Mouse (Mus musculus) lung, embryonic 15.5 days (tissue): ENCODE measurements around the gene Nucks1. TPM values are rescaled to one million over a fixed set of nuclear protein-coding genes. Genes with fewer than 3 reads are reported as not detected.

Experiments
- ATAC-seq: fragments of 200-750 bp; cut with Nextera tagmentation; 2 replicates; pipeline ENCODE4 v1.8.0; 2017; ENCODE audit warnings: moderate number of reproducible peaks, borderline replicate concordance; ENCODE audit not compliant: low FRiP score, low TSS enrichment; ENCODE audit errors: extremely low read depth
- H3K27ac ChIP-seq: fragments of 300-500 bp; sonication (generic); 2 replicates; pipeline ENCODE4 v1.5.1; 2015; ENCODE audit warnings: moderate library complexity, mild to moderate bottlenecking, inconsistent platforms
- H3K27me3 ChIP-seq: fragments of 300-500 bp; sonication (generic); 2 replicates; pipeline ENCODE4 v1.6.1; 2015; ENCODE audit warnings: inconsistent platforms
- H3K36me3 ChIP-seq: fragments of 300-500 bp; sonication (generic); 2 replicates; pipeline ENCODE4 v1.6.1; 2015; ENCODE audit warnings: inconsistent platforms
- H3K4me1 ChIP-seq: fragments of 300-500 bp; sonication (generic); 2 replicates; pipeline ENCODE4 v1.6.1; 2015; ENCODE audit warnings: inconsistent platforms
- H3K4me2 ChIP-seq: fragments of 300-500 bp; sonication (generic); 2 replicates; pipeline ENCODE4 v1.6.1; 2015; ENCODE audit warnings: inconsistent platforms, mild to moderate bottlenecking, moderate library complexity
- H3K4me3 ChIP-seq: fragments of 300-500 bp; sonication (generic); 2 replicates; pipeline ENCODE4 v1.5.1; 2015; ENCODE audit warnings: mild to moderate bottlenecking, inconsistent platforms
- H3K9ac ChIP-seq: fragments of 300-500 bp; sonication (generic); 2 replicates; pipeline ENCODE4 v1.6.1; 2015; ENCODE audit warnings: inconsistent platforms
- H3K9me3 ChIP-seq: fragments of 300-500 bp; sonication (generic); 2 replicates; pipeline ENCODE4 v1.6.1; 2016; ENCODE audit warnings: inconsistent platforms
- WGBS: fragments of 180-500 bp; shearing (Covaris S2); methylation state at CpG from one replicate; pipeline ENCODE4 v1.1.7; 2015; 5-methylcytosine and 5-hydroxymethylcytosine counted together
- polyA plus RNA-seq: library from polyadenylated mRNA; unstranded; fragments of >200 nt; fragmentation: Nextera tagmentation; extraction: Ambion mirVana; gene quantifications from 2 replicates; pipeline ENCODE4 v1.2.1, GENCODE M21; 2015

The Nucks1 gene
- polyA plus RNA-seq: 80.3 and 86.7 TPM in 2 replicates

DNA sequence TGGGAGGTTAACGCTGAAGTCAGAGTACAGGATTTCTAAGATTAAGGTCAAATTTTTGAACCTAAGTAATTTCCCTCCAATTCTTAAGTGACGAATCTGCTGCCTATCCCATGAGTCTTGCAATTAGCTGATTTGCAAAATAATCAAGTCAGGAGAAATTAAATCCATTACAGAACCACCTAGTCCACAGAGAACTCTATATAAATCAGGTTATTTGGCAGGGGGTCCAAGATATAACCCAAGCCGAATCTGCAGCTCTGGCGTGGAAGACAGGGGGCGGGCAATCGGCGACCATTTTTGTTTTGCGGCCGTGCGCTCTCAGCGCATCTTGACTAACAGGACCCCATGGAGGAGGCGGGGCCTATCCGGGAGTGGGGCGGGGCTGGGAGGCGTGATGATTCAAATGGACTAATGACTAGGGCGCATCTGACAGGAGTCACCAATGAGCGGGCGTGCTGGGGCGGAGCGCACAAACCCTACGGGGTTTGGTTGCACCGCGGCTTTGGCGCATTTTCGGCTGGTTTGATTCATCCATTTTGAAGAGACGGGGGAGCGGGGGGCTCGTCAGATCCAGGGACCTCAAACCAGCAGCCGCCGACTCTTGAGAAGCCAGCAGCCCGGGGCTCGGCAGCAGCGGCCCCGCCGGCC, at the start of gene Nucks1:
TSS of gene Nucks1 (plus strand) at position 534 of the 648 bp plus-strand sequence.
- Histone ChIP-seq H3K4me3 (peak within 1 kb of the TSS; percentile 66), H3K27ac (peak within 1 kb of the TSS; percentile 98), H3K4me1 (peaks cover 17% of the 10 kb centered on the region), H3K36me3 (0 out of 2 replicates have a peak, but pooled peaks cover 2% of the 10 kb centered on the region), H3K27me3 (peaks cover 12% of the 10 kb centered on the region), H3K9ac (peak within 1 kb of the TSS; percentile 83), H3K4me2 (peak within 1 kb of the TSS; percentile 71), H3K9me3 (no peaks in the 10 kb centered on the region)
- WGBS: under 1% methylated on average over 35 of the region's 35 CpGs
- peak; percentile 99 for ATAC-seq

GRCm38 (mm10) chr1:131861811-131862210, 48.5 kb upstream of the Nucks1 start:
- no peak for ATAC-seq
- WGBS: 77% methylated on average over 4 of the region's 4 CpGs

DNA sequence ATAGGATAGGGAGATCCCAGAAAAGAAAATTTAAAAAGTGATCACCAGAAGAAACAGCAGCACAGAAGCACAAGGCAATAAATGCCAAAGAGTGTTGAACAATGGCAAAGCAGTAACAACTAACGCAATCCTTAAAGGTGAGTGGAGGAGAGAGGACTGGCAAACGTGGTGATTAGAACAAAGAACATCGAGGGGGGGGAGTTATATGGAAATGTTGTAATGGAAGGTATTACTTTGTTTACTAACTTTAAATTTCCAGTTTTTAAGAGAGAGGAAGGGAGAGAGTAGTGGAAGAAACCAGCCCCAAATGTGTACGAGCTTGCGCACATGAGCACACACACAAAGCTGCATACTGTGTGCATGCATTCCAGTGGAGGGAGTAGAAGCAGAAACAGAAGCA, 44.7 kb upstream of the Nucks1 start:
- ATAC-seq: no peak
- H3K4me3 ChIP-seq: no peak overlapping the region
- no peaks in the 10 kb centered on the region for H3K27me3 ChIP-seq
- H3K9me3 ChIP-seq: no peaks in the 10 kb centered on the region
- WGBS: 79% methylated on average over 5 of the region's 5 CpGs
- H3K9ac ChIP-seq: no peak overlapping the region
- no peaks in the 10 kb centered on the region for H3K36me3 ChIP-seq
- no peak overlapping the region for H3K4me2 ChIP-seq
- H3K27ac ChIP-seq: no peak overlapping the region
- H3K4me1 ChIP-seq: no peaks in the 10 kb centered on the region

More at GRCm38 (mm10) chr1:131861811-131862210, 48.5 kb upstream of the Nucks1 start:
- Histone ChIP-seq H3K4me3 (no peak overlapping the region), H3K4me1 (no peaks in the 10 kb centered on the region), H3K4me2 (no peak overlapping the region), H3K27me3 (no peaks in the 10 kb centered on the region), H3K36me3 (no peaks in the 10 kb centered on the region), H3K27ac (no peak overlapping the region), H3K9ac (no peak overlapping the region), H3K9me3 (no peaks in the 10 kb centered on the region)

GRCm38 (mm10) chr1:131866304-131866999, 43.9 kb upstream of the Nucks1 start:
- no peaks in the 10 kb centered on the region for H3K9me3 ChIP-seq
- no peak overlapping the region for H3K9ac ChIP-seq
- no peaks in the 10 kb centered on the region for H3K27me3 ChIP-seq
- peak overlapping the region; percentile 74; the same call in 1 of the 2 replicates for H3K4me3 ChIP-seq
- H3K4me2 ChIP-seq: peak overlapping the region; percentile 90; the same call in 1 of the 2 replicates
- ATAC-seq: no peak
- no peak overlapping the region for H3K27ac ChIP-seq
- H3K4me1 ChIP-seq: no peaks in the 10 kb centered on the region
- WGBS: 67% methylated on average over 6 of the region's 6 CpGs
- no peaks in the 10 kb centered on the region for H3K36me3 ChIP-seq

DNA sequence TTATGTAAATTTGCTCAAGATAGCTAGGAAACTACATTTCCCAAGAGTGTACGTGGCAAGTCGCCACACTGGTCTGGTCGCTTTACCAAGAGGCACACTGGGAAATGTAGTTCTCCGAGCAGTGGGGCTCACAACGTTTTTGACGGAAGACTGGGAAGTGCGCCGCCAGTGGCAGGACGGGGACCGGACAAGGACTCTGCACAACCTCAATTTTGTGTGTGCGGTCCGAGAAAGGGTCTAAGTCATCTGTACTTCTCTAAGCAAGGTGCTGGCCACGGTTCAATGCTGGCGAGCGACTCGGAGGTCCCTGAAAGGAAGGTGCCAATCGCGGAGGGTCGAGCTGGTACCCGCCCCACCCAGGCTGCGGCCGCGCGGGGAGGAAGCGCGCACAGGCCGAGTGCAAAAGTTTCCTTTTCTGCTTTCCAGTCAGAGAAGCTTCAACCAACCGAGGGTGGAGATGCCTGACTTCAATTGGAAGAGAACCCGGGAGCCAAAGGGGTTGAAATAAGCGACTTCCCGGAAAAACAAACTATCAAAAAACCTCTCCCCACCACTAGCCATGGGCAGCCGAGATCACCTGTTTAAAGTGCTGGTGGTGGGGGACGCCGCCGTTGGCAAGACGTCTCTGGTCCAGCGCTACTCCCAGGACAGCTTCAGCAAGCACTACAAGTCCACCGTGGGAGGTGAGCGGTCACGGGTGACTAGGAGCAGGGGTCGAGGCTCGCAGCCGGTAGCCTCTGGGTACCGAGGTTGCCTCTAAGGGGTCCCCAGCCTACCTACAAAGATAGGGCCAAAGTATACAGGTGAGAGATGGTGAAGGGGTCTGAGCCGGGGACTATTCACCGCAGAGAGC, 43.0 kb upstream of the Nucks1 start, which contains the start of gene Rab29:
TSS of gene Rab29 (plus strand) at position 132 of the 853 bp plus-strand sequence.
- WGBS: 1% methylated on average over 46 of the region's 46 CpGs
- peak within 1 kb of the TSS; percentile 53 for H3K9ac ChIP-seq
- H3K36me3 ChIP-seq: no peaks in the 10 kb centered on the region
- ATAC-seq: peak; percentile 96
- peak within 1 kb of the TSS; percentile 90 for H3K4me2 ChIP-seq
- no peaks in the 10 kb centered on the region for H3K9me3 ChIP-seq
- peak within 1 kb of the TSS; percentile 74 for H3K4me3 ChIP-seq
- no peaks in the 10 kb centered on the region for H3K4me1 ChIP-seq
- H3K27ac ChIP-seq: no peak within 1 kb of the TSS
- no peaks in the 10 kb centered on the region for H3K27me3 ChIP-seq

- H3K9me3 ChIP-seq: no peaks in the 10 kb centered on the region
- no peaks in the 10 kb centered on the region for H3K4me1 ChIP-seq
- H3K27me3 ChIP-seq: no peaks in the 10 kb centered on the region
- ATAC-seq: no peak
- H3K4me2 ChIP-seq: peak overlapping the region; percentile 90
- H3K4me3 ChIP-seq: peak overlapping the region; percentile 74
- H3K27ac ChIP-seq: no peak overlapping the region
- H3K9ac ChIP-seq: peak overlapping the region; percentile 53
- H3K36me3 ChIP-seq: no peaks in the 10 kb centered on the region
- WGBS: 11% methylated on average over 10 of the region's 10 CpGs
Observed at GRCm38 (mm10) chr1:131867946-131868290, 42.4 kb upstream of the Nucks1 start.

GRCm38 (mm10) chr1:131869561-131869960, 40.8 kb upstream of the Nucks1 start:
- Histone ChIP-seq H3K36me3 (no peaks in the 10 kb centered on the region), H3K27me3 (no peaks in the 10 kb centered on the region), H3K9ac (no peak overlapping the region), H3K4me2 (no peak overlapping the region), H3K4me3 (no peak overlapping the region), H3K9me3 (no peaks in the 10 kb centered on the region), H3K4me1 (no peaks in the 10 kb centered on the region), H3K27ac (no peak overlapping the region)
- no peak for ATAC-seq
- WGBS: 69% methylated on average over 2 of the region's 2 CpGs

DNA sequence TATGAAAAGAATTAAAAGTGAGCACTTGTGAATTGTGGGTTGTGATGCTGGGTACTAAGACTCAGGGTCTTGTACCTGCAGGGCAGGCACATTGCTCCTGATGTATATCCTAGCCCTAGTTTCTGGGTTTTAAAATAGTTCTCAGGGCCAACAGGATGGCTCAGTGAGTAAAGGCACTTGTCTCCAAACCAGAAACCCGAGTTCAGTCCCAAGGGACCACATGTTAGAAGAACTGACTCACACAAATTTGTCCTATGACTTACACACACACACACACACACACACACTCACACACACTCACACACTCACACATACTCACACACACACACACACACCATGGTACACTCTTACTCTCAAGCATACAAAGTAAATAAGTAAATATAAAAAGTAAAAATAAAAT, 37.5 kb upstream of the Nucks1 start:
- Histone ChIP-seq H3K4me1 (no peaks in the 10 kb centered on the region), H3K9me3 (no peaks in the 10 kb centered on the region), H3K9ac (no peak overlapping the region), H3K4me2 (no peak overlapping the region), H3K36me3 (no peaks in the 10 kb centered on the region), H3K27me3 (no peaks in the 10 kb centered on the region), H3K4me3 (no peak overlapping the region), H3K27ac (no peak overlapping the region)
- no peak for ATAC-seq
- 70% methylated on average over 1 of the region's 1 CpGs for WGBS

- 67% methylated on average over 2 of the region's 2 CpGs for WGBS
- H3K27ac ChIP-seq: no peak overlapping the region
Observed at GRCm38 (mm10) chr1:131879816-131880215, 30.5 kb upstream of the Nucks1 start.

DNA sequence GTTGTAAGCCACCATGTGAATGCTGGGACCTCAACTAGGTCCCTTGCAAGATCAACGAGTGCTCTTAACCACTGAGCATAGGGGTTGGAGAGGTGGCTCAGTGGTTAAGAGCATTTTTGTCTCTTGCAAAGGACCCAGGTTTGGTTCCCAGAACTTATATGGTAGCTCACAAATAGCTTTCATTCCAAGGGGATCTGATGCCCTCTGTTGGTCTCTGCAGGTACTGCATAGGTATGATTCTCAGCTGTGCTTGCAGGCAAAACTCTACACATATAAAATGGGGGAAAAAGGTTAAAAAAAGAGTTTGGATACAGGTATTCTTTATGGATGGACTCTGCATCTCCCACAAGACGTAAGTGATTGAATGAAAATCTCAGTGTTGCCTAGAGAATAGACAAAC, 27.5 kb upstream of the Nucks1 start:
- ATAC-seq: no peak
- H3K4me3 ChIP-seq: no peak overlapping the region
- H3K4me2 ChIP-seq: no peak overlapping the region
- H3K27ac ChIP-seq: no peak overlapping the region
- H3K27me3 ChIP-seq: no peaks in the 10 kb centered on the region
- H3K9me3 ChIP-seq: no peaks in the 10 kb centered on the region
- 55% methylated on average over 2 of the region's 2 CpGs for WGBS
- H3K36me3 ChIP-seq: no peaks in the 10 kb centered on the region
- H3K4me1 ChIP-seq: no peaks in the 10 kb centered on the region
- no peak overlapping the region for H3K9ac ChIP-seq

More at GRCm38 (mm10) chr1:131879816-131880215, 30.5 kb upstream of the Nucks1 start:
- no peak overlapping the region for H3K9ac ChIP-seq
- H3K36me3 ChIP-seq: no peaks in the 10 kb centered on the region
- H3K27me3 ChIP-seq: no peaks in the 10 kb centered on the region
- H3K9me3 ChIP-seq: no peaks in the 10 kb centered on the region
- no peak overlapping the region for H3K4me2 ChIP-seq
- no peak overlapping the region for H3K4me3 ChIP-seq
- H3K4me1 ChIP-seq: no peaks in the 10 kb centered on the region
- ATAC-seq: no peak

DNA sequence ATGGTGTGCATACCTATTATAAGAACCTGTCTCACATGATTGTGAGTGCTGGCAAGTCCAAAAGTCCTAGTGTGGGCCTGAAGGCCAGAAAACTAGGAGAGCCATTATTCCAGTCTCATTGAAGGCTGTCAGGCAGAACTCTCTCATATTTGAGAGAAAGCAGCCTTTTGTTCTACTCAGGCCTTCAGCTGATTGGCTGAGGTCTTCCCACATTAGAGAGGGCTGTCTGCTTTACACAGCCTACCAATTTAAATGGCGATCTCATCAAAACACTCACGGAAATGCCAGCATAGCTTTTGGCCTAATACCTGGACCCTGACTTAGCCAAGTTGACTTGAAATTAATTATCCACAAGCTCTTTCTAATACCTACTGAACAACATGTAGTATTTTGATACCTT, 24.2 kb upstream of the Nucks1 start:
- ATAC-seq: no peak
- H3K27ac ChIP-seq: no peak overlapping the region
- no peaks in the 10 kb centered on the region for H3K36me3 ChIP-seq
- H3K4me1 ChIP-seq: no peaks in the 10 kb centered on the region
- no peak overlapping the region for H3K9ac ChIP-seq
- no peak overlapping the region for H3K4me2 ChIP-seq
- no peaks in the 10 kb centered on the region for H3K27me3 ChIP-seq
- no peaks in the 10 kb centered on the region for H3K9me3 ChIP-seq
- no peak overlapping the region for H3K4me3 ChIP-seq
- WGBS: 68% methylated on average over 2 of the region's 2 CpGs
